Mouse (Mus musculus): ENCODE results near the gene Syt11. TPM values are rescaled to one million over a fixed set of nuclear protein-coding genes. Genes with fewer than 3 reads are reported as not detected.

Gene Syt11
- polyA plus RNA-seq, 1 experiment from 2014 or later, result 211 TPM

Other genes with a start within 250 kb of the Syt11 start
- 34.0 and 35.3 TPM in 2 replicates for gene Mex3a, start 242.8 kb downstream of the Syt11 start, polyA plus RNA-seq (2014; fragmentation: Nextera tagmentation; extraction: Ambion mirVana)
- not detected in 2 replicates for gene Rab25, start 226.9 kb downstream of the Syt11 start, polyA plus RNA-seq (2014; fragmentation: Nextera tagmentation; extraction: Ambion mirVana)
- 97.0 and 106 TPM in 2 replicates for gene Lamtor2, start 222.1 kb downstream of the Syt11 start, polyA plus RNA-seq (2014; fragmentation: Nextera tagmentation; extraction: Ambion mirVana)
- gene Ubqln4, start 221.4 kb downstream of the Syt11 start, polyA plus RNA-seq (2014; fragmentation: Nextera tagmentation; extraction: Ambion mirVana), result 43.5 and 44.1 TPM in 2 replicates
- gene Ssr2, start 199.3 kb downstream of the Syt11 start, polyA plus RNA-seq (2014; fragmentation: Nextera tagmentation; extraction: Ambion mirVana), result 127 and 143 TPM in 2 replicates
- 137 and 145 TPM in 2 replicates for gene Arhgef2, start 169.2 kb downstream of the Syt11 start, polyA plus RNA-seq (2014; fragmentation: Nextera tagmentation; extraction: Ambion mirVana)
- not detected in 2 replicates for gene Rxfp4, start 122.0 kb downstream of the Syt11 start, polyA plus RNA-seq (2014; fragmentation: Nextera tagmentation; extraction: Ambion mirVana)
- gene Khdc4, start 89.4 kb downstream of the Syt11 start, polyA plus RNA-seq (2014; fragmentation: Nextera tagmentation; extraction: Ambion mirVana), result 86.4 and 97.4 TPM in 2 replicates
- 60.1 and 62.1 TPM in 2 replicates for gene Rit1, start 58.3 kb downstream of the Syt11 start, polyA plus RNA-seq (2014; fragmentation: Nextera tagmentation; extraction: Ambion mirVana)
- 17.0 and 17.9 TPM in 2 replicates for gene Gon4l, start 60.1 kb upstream of the Syt11 start, polyA plus RNA-seq (2014; fragmentation: Nextera tagmentation; extraction: Ambion mirVana)
- 49.3 and 50.7 TPM in 2 replicates for gene Msto1, start 138.8 kb upstream of the Syt11 start, polyA plus RNA-seq (2014; fragmentation: Nextera tagmentation; extraction: Ambion mirVana)
- gene Ash1l, start 175.5 kb upstream of the Syt11 start, polyA plus RNA-seq (2014; fragmentation: Nextera tagmentation; extraction: Ambion mirVana), result 27.1 and 27.9 TPM in 2 replicates
- 142 and 149 TPM in 2 replicates for gene Dap3, start 176.0 kb upstream of the Syt11 start, polyA plus RNA-seq (2014; fragmentation: Nextera tagmentation; extraction: Ambion mirVana)

Measured in neural tube, embryonic 14.5 days (tissue).